Mouse (Mus musculus): ENCODE measurements around the gene Nup88.

GRCm38 (mm10) chr11:70960786-70961554 is 8.8 kb downstream of the Nup88 start:
- no peak for TF ChIP-seq POLR2A (IDR thresholded peaks at IDR 0.05; ENCODE audit: extremely low read depth, insufficient read depth, low read length)
- no peak for TF ChIP-seq CTCF (IDR thresholded peaks at IDR 0.05; ENCODE audit: extremely low read depth, insufficient read depth, low read length)
